Mouse (Mus musculus) naive thymus-derived CD4-positive, alpha-beta T cell, adult 2 months (primary cell): ENCODE data around the gene Slc16a7.

ENCODE experiments used
- DNase-seq: peaks from one replicate; pipeline ENCODE4 v3.0.0-alpha.2; 2011; ENCODE audit warnings: low read depth

The Slc16a7 gene

DNA sequence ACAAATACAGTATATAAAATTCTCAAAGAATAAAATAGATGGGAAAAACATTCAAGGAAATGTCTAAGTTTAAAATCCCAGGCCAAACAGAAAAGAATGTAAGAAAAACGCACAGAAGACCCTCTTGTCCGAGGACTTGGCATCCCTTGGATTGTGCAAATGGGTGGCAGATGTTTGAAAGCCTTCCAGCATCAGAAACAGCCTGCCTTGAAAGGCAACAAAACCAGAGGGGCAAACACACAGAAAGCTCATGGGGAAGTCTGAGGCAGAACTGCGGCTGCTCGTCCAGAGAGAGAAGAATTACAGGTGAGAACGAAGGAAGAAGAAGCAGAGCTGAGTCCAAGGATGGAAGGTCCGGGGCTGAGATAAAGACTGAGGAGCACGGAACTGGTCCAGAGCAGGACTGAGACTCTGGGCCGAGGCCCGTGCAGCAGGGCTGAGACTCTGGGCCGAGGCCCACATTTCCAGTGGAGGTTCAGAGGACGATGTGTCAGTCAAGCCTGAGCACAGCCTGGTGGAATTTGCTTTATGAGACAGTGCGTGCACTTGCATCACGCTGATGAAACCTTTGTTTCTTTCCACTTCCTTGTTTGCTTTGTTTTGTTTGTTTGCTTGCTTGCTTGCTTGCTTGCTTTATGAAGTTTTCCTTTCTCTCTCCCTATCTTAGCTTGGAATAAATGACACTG, 65.0 kb downstream of the Slc16a7 start:
- DNase-seq: no peak

DNA sequence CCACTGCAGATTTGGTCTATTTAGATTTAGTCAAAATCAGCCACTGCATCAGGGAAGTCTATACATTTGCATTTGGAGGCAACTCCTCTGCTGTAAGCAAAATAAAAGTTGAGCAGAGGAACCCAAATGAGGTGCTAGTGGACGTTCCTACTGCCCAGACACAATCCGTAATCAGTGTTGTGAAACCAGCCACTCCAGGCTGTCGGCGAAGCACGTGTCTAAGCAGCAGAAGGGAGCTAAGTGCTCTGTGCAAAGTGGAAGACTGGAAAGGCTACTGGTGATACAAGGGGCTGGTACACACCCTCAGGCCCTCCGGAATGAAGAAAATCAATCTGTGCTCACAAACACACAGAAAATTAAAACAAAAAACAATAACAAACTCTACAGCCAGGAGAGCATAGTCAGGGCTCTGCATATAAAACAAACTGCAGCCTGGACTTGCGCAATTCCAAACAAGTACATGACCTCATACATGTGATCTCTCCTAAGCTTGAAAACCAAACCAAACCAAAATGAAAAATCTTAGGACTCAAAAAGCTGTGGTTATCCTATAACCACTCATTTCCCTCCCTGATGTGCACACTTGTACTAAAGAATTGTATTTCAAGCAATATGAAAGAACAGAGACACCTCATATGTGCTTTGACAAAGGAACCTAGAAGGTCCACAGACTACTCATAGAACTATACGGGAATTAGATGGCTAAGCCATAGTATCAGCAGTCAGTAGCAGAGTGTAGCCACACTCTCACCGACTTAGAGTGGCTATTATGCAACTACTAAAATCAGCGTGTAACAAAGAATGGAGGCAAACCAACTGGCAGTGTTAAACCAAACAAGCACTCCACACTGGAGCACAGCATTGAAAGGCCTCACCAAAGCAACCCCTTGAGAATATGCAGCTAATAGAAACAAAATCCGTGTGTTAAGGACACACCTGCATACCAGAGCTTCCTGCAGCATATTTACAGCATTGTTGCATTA, 67.5 kb downstream of the Slc16a7 start:
- no peak for DNase-seq

DNA sequence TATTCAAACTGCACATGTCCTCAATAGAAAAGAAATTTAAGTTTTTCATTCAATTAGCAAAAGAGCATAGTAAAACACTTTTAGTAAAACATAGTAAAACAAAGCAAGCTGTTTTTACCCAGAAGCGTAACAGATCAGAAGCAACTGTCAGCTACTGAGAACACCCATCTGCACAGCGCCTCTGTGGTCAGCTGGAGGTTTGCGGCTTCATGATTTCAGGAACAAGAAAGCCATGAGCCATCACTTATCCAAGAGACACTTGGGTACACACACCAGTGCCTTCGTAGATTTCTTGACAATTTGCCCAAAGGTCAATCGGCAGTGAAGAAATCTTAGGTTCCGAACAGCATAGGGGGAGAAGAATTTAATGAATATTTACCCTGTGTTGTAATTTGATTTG, 71.9 kb downstream of the Slc16a7 start:
- DNase-seq: no peak

DNA sequence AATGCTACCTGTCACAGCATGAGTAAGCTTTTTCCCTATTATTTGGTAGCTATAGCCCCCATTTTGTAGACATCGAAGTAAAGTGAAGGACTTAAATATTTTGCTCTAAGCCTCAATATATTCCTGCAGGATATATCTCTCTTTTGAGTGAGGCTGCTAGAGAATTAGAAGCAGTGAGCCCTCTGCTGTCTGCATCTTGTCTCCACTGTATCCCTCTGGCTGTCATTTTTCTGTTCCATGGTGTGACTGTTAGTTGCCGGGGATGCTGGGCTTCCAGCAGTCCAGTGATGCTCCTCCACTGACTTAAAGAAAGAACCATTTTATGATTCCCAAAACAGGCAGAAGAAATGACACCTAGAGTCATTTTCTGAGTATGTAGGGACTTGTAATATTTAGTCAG, 78.4 kb downstream of the Slc16a7 start:
- no peak for DNase-seq

DNA sequence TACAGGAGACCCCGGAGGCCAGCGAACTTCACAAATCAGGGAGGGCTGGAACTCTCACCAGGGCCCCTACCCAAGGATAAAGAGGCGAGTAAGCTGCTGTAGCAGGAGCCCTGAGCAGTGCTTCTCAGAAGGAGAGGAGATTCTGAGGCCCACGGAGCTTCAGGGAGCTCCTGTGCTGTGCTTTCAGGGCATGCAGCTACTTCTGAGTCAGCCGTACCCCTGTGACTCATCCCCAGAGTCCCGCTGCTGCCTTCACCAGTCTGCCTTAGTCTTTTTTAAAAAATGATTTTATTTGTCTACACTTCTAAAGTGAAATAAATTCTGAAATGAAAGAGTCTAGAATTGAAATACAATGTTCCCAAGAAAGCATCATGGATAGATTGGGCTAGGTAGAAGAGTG, 91.2 kb downstream of the Slc16a7 start:
- DNase-seq: no peak

DNA sequence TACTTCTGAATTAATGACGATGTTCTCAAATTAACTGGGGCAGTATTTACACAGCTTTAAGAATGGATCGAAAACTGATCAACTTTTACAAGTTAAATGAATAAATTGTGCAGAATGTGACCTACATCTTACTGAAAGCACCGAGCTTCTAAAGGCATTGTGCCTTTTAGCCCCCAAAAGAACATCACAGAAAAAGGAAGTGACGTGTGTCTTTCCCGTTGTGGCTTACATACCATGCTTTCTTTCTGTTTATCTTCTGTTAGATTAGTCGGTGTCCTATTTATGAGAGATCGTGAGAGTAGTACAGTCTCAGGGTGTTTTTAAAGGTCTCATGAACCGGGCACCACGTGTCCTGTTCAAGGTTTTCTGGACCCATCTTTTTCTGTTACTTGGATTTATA, 98.9 kb downstream of the Slc16a7 start:
- DNase-seq: no peak

DNA sequence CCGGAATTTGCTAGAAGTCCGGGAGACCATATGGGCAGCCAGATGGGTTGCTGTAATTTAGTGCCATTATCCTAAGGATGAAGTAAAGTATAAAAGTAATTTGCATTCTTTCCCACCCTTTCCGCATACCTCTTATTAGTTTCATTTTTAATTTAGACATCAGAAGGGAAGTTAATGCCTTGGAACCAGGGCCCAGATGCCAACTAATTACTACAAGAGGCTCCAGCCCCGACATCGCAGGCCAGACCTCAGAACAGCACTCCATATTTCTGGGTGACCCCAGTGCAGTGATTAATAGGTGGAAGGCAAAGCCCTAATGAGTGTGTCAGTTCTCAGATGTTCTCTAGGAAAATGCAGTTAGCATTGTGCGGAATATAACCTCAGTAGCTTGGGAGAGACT, 100.7 kb downstream of the Slc16a7 start:
- no peak for DNase-seq

DNA sequence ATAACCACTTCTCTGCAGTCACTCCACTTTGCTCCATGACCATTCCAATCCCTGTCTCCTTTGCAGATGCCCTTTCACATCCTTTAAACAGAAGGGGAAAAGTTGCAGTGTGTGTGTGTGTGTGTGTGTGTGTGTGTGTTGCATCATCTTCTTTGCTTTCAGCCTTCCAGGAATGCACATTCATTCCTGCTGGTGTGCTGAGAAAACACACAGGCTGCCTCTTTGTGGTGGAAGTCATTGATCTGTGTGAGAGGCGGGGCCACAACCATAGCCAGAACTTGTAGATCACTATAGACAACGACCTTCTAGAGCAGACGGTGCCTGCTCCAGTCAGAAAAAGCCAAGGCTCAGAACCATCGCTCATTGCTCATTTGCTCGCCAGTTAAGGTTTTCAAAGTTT, 103.9 kb downstream of the Slc16a7 start:
- no peak for DNase-seq

DNA sequence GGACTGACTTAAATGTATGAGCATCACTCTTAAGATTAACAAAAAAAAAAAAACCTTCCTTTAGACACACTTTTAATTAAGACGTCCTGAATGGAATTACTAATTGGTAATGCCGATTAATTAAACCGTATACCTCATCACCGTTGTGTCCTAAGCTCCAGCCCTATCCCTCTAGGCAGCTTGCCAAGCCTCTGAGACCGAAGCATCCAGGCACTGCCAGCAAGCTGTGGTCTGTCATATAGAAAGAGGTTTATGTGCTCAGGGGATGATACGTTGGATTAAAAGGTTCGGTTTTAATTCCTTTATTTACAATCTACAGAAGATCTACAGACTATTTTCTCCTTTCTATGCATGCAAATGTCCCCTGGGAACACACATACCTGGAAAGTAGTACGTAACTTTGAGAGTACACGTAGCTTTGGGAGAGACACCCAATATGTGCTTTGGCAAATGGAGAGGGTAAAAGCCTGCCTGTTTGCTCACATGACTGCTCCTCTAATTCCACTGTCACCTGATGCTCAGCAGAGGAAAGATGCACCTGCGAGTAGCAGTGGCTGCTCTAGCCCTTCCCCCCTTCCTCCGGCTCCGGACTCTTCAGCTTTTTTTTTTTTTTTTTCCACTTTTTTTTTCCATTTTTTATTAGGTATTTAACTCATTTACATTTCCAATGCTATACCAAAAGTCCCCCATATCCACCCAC, 114.0 kb downstream of the Slc16a7 start:
- no peak for DNase-seq

DNA sequence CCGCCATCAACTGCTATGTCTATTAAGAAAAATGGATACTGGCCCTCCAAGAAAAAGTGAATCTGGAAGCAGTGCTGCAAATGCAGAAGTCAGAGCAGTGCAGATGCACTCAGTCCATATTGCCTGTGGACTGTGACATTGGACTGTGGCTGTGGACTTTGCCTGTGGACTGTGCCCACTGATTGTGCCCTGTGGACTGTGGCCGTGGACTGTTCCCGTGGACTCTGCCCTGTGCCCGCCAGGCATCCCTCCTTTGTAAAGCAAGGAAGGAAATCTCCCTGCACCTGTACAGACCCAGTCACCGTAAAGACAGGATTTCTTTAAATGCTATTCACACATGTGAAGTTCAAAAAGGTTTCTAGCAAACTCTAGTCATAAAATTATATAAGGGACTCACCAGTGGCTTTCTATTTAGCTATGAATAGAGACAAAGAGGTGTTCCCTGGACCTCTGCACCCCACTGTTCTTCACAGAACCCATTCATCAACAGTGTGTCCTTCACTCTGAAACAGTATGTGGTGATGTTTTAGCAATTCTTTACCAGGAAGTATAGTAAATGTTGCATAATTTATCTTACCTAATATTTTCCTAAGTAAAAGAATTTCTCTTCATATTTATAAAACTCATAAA, 114.6 kb downstream of the Slc16a7 start:
- no peak for DNase-seq

DNA sequence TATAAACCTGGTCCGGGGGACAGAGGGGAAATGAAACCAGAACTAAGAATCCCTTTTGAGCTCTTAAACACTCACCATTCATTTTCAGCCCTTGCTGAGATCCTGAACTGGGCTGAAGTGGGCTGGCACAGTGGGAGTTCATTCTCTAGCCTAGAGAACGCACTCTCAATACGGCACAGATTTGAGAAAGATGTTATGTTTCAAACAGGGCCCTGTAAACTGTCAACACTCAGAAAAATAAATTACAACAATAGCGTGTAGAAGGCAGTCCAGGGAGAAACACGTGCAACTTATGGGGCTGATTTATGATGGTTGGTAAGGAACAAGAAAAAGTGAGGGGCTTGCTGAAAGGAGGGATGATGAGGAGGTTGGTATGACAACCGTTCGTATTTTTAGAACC, 115.5 kb downstream of the Slc16a7 start:
- no peak for DNase-seq

DNA sequence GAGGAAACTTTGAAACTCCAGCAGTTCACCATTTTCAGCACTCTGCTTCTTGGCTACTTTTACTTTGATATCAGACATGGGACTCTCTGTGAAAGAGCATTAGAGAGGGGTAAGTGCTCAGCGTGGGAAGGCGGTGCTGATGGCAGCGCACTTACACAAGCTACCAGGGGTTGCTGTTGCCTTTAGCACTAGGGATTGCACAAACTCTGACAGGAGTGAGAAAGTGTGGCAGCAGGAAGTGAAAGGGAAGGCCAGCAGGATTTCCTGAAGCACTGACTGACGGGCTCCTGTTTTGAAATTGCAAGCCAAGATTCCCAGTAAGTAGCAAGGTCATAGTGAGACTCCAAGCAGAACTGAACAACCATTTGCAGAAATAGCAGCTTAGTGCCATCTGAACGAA, 117.8 kb downstream of the Slc16a7 start:
- no peak for DNase-seq

DNA sequence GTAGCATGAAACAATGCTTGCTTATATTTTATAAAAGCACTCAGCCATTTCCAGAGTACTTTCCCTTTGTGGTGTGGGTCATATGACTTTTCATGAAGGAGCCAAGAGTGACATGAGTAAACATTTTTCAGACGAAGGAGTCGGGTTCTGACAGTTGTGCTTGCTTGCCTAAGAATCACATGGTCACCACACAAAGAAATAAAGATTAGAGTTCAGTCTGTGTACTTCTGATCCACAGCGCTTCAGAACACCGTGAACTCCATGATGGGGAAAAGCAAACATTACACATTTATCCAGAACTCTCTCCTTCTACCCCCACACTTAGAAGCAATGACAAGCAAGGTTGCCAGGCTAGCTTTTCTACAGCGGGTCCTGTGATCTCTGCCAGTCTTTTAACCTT, 119.0 kb downstream of the Slc16a7 start:
- DNase-seq: no peak

DNA sequence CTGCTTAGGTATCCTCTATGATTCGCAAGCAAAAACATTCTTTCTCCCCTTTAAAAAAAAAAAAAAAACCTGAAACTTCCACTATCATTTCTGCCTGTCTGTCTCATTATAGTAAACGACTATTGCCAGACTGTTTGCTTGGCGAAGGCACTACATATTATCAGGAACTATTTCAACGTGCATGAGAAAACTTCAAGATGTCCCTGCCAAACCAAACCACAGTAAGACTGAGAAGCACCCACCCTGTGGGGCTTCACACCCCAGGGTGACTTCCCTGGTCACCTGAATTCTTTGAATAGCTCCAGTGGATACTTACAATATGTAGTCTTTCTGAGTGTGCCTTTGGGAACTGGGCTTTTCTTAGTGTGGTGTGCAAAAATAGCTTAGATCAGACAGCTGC, 122.9 kb downstream of the Slc16a7 start:
- DNase-seq: no peak

DNA sequence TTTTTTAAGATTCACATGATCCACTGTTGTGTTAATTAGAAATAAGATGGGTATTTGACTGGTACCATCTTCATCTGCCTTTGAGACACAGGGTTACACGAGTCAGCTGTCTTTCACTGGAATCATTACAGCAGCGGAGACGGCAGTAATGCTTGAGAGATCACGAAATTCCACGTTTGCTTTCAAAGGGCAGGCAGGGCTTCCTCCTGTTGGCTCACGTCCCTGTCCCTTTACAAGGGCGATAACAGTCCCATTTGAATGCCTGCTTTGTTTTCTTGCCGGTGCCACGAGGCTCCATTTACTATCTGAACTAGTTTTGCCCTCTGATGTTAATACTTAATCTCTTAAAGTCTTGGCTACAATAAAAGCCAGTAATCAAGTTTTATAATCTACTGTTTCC, 123.4 kb downstream of the Slc16a7 start:
- no peak for DNase-seq

DNA sequence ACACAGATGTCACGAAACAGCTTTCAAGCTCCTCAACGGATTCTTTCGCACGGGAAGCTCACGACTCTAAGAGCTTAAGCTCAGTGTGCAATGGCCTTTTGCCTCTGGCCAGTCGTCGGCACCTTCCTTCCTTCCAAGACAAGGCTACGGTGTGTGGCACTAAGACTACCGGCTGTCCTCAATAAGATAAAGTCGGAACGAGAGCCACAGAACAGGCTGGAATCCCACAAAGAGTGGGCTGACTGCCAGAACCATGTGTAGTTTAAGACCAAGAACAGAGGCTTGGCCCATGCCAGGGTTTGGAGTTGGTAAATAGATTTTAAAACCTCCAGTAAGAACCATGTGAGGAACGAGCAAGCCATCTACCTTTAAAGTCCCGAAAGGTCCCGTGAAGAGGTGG, 123.8 kb downstream of the Slc16a7 start:
- no peak for DNase-seq

DNA sequence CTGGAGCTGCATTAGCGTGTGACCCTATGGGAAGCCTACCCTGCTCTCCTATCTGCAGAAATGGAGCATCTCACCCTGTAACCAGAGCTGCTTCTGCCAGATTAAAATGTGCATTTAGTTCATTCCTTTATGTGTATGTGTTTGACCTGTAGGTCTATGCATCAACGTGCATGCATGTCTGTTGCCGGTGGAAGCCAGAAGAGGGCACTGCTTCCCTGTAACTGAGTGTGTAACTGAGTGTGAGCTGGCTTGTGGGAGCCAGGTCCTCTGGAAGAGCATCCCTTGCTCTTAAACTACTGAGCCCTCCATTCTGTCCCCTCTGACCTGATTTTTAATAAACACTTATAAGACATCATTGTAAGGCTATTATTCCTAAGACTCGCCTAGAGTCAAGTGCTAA, 124.3 kb downstream of the Slc16a7 start:
- no peak for DNase-seq

DNA sequence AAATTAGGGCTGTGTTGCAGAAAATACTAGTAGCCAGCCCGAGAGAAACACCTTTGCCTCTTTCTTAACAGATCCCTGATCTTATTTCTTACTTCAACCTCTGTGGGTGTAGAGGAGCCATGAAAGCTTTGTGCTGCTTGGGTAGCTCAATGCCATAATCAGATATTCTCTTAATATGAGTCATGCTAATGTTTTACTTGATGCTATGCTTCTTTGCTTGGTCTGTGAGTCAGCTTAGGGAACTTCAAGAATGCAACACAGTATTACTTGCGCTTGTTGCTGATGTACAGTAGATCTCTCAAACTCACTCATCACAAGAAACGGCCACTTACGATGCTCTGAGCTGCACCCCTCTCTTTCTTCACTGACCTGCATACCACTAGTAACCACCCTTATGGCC, 133.4 kb downstream of the Slc16a7 start:
- DNase-seq: no peak

DNA sequence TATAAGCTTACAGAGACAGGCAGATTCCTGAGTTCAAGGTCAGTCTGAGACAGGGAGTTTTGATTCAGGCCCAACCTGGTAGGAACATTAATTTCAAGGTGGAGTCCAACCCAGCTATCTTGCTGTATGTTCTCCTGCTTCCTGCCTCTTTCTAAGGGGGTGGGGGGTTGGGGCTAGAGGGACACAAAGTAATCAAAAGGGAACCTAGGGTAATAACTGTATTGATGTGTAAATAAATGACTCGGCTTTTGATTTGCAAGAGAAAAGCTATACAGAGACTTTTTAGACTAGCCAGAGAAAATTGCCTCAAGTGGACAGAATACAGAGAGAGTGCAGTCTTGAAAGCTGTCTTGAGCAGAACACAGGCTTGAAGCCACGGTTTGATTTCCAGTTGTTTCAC, 174.7 kb downstream of the Slc16a7 start:
- no peak for DNase-seq

DNA sequence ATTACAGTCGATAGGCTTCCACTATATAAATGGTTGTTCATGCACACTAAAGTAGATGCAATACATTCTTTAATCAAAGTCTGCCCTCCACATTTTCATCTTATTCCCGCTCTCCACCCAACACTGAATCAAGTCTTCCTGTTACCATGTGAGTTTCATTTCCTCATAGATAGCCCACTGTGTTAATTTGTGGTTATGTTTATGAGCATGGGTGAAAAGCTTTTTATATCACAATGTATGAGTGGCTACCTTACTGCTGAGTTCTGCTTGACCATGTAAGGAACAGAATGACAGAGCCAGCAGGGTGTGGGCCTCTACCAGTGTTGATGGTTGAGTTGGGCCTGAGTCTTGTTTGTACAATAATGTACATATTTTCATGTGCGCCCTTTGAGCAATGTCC, 175.5 kb downstream of the Slc16a7 start:
- DNase-seq: no peak

DNA sequence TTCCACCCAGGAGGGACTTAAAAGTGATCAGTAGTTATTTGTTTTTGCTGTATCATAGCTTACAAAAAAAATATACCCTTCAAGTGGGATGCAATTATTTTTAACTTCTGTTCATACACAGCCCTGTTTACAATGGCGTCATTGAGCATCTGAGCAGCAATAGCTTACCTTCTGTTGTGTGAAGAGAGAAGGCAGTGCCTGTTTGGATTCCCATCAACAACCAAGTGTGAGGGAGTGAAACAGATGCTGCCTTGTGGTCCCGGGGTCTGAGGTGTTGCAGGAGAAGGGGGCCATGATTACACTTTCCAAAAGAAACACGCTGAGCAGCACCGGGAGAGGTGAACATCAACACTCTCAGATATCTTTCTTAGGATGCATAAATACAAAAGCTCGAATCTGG, 201.7 kb downstream of the Slc16a7 start:
- no peak for DNase-seq

DNA sequence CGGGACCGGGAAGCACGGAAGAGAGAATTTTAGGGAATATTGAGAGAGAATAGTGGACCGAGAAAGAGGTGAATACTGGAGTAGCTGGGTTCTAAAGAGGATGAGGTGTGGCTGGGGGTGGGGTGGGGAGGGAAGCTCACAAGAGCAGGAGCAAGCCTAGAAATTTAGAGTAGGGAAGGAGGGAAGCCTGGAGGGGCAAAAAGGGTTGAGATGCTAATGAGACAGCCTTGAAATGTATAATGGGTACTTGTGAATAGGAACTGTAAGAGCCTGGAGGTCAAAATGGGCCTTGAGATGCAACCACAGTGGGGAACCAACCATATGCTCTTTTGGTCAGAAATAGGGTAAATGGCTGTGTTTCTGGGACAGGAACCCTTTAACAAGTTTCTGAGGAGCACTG, 203.9 kb downstream of the Slc16a7 start:
- no peak for DNase-seq
